Comparison of ENCODE assay signal across 20 mouse cellular contexts in genomic region chr8:109889211-109889610, GRCm38 (mm10).
"Had no signal": no experiment of that assay in that cellular context is flagged by ENCODE, and none has a peak within 500 bp of the region (broad histone marks: within the 10 kb centered on the region; RNA-seq: fewer than 3 reads in every experiment).

No protein-coding gene starts in this region.

- H3K4me3 ChIP-seq: midbrain, embryonic 10.5 days; midbrain, embryonic 12.5 days; myocyte; neural tube, embryonic 13.5 days; neural tube, embryonic 15.5 days; stomach, embryonic 15.5 days had no signal

- H3K4me1 ChIP-seq: midbrain, embryonic 10.5 days; midbrain, embryonic 12.5 days; neural tube, embryonic 13.5 days; neural tube, embryonic 15.5 days; stomach, embryonic 15.5 days had no signal

- ATAC-seq: midbrain, embryonic 16.5 days had no signal

- H3K27ac ChIP-seq: midbrain, embryonic 10.5 days; midbrain, embryonic 12.5 days; neural tube, embryonic 13.5 days; neural tube, embryonic 15.5 days; stomach, embryonic 15.5 days; stomach, postnatal 0 days had no signal

- H3K4me2 ChIP-seq: lung, embryonic 14.5 days; midbrain, embryonic 12.5 days; neural tube, embryonic 13.5 days; neural tube, embryonic 15.5 days; stomach, embryonic 15.5 days had no signal

- H3K27me3 ChIP-seq: midbrain, embryonic 12.5 days; neural tube, embryonic 13.5 days; neural tube, embryonic 15.5 days; stomach, embryonic 15.5 days had no signal

- H3K9ac ChIP-seq: lung, embryonic 14.5 days; midbrain, embryonic 12.5 days; neural tube, embryonic 13.5 days; neural tube, embryonic 15.5 days; stomach, embryonic 15.5 days had no signal

- H3K9me3 ChIP-seq: midbrain, embryonic 10.5 days; midbrain, embryonic 12.5 days; neural tube, embryonic 13.5 days; neural tube, embryonic 15.5 days; stomach, embryonic 15.5 days had no signal

- DNase-seq: lung, adult 18-20 months; lung, embryonic 14.5 days; lung, postnatal 10 days; lung, postnatal 4 days; midbrain, embryonic 14.5 days; retina, postnatal 1 day; right cerebral cortex, adult 18-20 months; right cerebral cortex, postnatal 25 days; right cerebral cortex, postnatal 4 days; thymus, adult 2 months; thymus, postnatal 25 days; thymus, postnatal 4 days had no signal
